Mouse (Mus musculus) bone marrow, adult 2 months (tissue): ENCODE results near the gene Vps11.

Experiments used
- CTCF ChIP-seq: fragments of 200-500 bp; IDR thresholded peaks from 2 replicates; pipeline ENCODE4 v1.5.1; 2011; ENCODE audit warnings: low read length, control low read depth; ENCODE audit not compliant: control insufficient read depth, insufficient read depth
- POLR2A ChIP-seq: fragments of 200-500 bp; IDR thresholded peaks from 2 replicates; pipeline ENCODE4 v1.6.1; 2011; ENCODE audit warnings: low read depth, mild to moderate bottlenecking, control low read depth, low read length, borderline replicate concordance; ENCODE audit not compliant: control insufficient read depth

DNA sequence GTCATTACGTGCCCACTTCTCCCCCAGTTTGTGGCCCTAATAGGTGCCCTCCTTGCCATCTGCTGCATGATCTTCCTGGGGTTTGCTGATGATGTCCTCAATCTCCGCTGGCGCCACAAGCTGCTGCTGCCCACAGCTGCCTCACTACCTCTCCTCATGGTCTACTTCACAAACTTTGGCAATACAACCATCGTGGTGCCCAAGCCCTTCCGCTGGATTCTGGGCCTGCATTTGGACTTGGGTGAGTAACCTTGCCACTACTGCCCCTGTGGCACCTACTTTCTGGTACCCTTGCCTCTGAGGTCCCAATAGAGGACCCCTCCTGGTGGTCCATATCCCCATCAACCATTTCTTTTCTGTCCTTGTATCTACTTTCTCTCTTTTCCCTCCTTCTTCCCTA is 33.5 kb downstream of the Vps11 start:
- TF ChIP-seq CTCF (no peak), POLR2A (no peak)
